Comparison of ENCODE assay signal across 17 mouse cellular contexts in the genomic region with DNA sequence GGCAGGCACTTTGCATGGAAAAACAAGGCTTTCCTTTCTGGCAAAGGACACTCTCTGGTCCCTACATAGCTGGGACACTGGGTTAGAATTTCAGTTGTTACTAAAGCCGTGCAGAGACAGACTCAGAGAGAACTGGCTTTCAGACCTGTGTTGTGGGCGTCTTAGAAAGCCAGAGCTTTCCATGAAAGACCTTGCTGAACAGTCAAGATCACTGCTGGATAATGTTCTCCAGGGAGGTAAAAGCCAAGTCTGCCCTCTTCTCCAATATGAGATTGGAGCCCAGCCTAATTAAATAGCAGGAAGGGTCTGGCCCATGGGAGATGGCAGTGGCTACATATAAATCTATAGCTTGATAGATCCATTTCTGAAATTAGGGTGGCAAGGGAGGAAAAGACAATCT. TPM values are rescaled to one million over a fixed set of nuclear protein-coding genes. Genes with fewer than 3 reads are reported as not detected.
DNase-seq lines count a peak whose midpoint lies in the region; ATAC-seq and TF ChIP-seq lines count a peak whose summit lies in the region.
"Had no signal": no experiment of that assay in that cellular context is flagged by ENCODE, and none has a peak within 500 bp of the region (broad histone marks: within the 10 kb centered on the region; RNA-seq: fewer than 3 reads in every experiment).

No protein-coding gene starts in this region.

- peaks cover 28% of the 10 kb centered on the region for H3K36me3 ChIP-seq in forebrain, embryonic 15.5 days
- peaks cover 9% of the 10 kb centered on the region; the same call in 1 of the 2 replicates for H3K36me3 ChIP-seq in midbrain, embryonic 10.5 days
- H3K36me3 ChIP-seq in neural tube, embryonic 15.5 days = peaks cover 26% of the 10 kb centered on the region
- no peaks in the 10 kb centered on the region for H3K36me3 ChIP-seq in heart, embryonic 11.5 days (ENCODE audit: control insufficient read depth, insufficient read depth, low read length)
- H3K36me3 ChIP-seq: embryonic facial prominence, embryonic 13.5 days; liver, embryonic 12.5 days had no signal

- peaks cover 16% of the 10 kb centered on the region; the same call in 1 of the 2 replicates for H3K4me1 ChIP-seq in cerebellum, adult 2 months (ENCODE audit: control insufficient read depth, insufficient read depth, low read length)
- H3K4me1 ChIP-seq in forebrain, embryonic 15.5 days = peaks cover 31% of the 10 kb centered on the region
- peaks cover 47% of the 10 kb centered on the region for H3K4me1 ChIP-seq in midbrain, embryonic 10.5 days
- H3K4me1 ChIP-seq in neural tube, embryonic 15.5 days = peaks cover 25% of the 10 kb centered on the region
- peaks cover 10% of the 10 kb centered on the region; the same call in 1 of the 2 replicates for H3K4me1 ChIP-seq in heart, embryonic 11.5 days (ENCODE audit: control insufficient read depth, insufficient read depth, low read length)

- H3K9ac ChIP-seq in forebrain, embryonic 15.5 days (replicated peaks) = peak overlapping the region; percentile 55
- peak overlapping the region; percentile 85 for H3K9ac ChIP-seq in neural tube, embryonic 15.5 days (replicated peaks)
- no peak overlapping the region for H3K9ac ChIP-seq in heart, embryonic 11.5 days (ENCODE audit: low read depth, low read length)
- H3K9ac ChIP-seq: embryonic facial prominence, embryonic 13.5 days; liver, embryonic 12.5 days had no signal

- no peaks in the 10 kb centered on the region for H3K9me3 ChIP-seq in forebrain, embryonic 15.5 days
- no peaks in the 10 kb centered on the region for H3K9me3 ChIP-seq in midbrain, embryonic 10.5 days (replicated peaks)
- H3K9me3 ChIP-seq in neural tube, embryonic 15.5 days (replicated peaks) = no peaks in the 10 kb centered on the region
- H3K9me3 ChIP-seq in heart, embryonic 11.5 days (replicated peaks; ENCODE audit: control insufficient read depth, low read length) = no peaks in the 10 kb centered on the region
- H3K9me3 ChIP-seq: embryonic facial prominence, embryonic 13.5 days; liver, embryonic 12.5 days had no signal

- WGBS in cerebellum, adult 2 months = 24% methylated on average over 2 of the region's 2 CpGs
- 19% methylated on average over 2 of the region's 2 CpGs for WGBS in forebrain, embryonic 15.5 days
- 32% methylated on average over 2 of the region's 2 CpGs for WGBS in midbrain, embryonic 10.5 days
- 2% methylated on average over 2 of the region's 2 CpGs for WGBS in neural tube, embryonic 15.5 days
- 56% methylated on average over 2 of the region's 2 CpGs for WGBS in heart, embryonic 11.5 days (ENCODE audit: insufficient replicate concordance)

- TF ChIP-seq POLR2A in cerebellum, adult 2 months (IDR thresholded peaks at IDR 0.05; ENCODE audit: borderline replicate concordance, insufficient read depth, low read length) = no peak

- H3K27me3 ChIP-seq in cerebellum, adult 2 months (ENCODE audit: control insufficient read depth, insufficient read depth, low read length) = no peaks in the 10 kb centered on the region
- peaks cover 16% of the 10 kb centered on the region; the same call in 1 of the 2 replicates for H3K27me3 ChIP-seq in forebrain, embryonic 15.5 days
- H3K27me3 ChIP-seq in midbrain, embryonic 10.5 days (ENCODE audit: low read depth, poor library complexity, severe bottlenecking) = peaks cover 58% of the 10 kb centered on the region
- H3K27me3 ChIP-seq in neural tube, embryonic 15.5 days (replicated peaks) = 0 out of 2 replicates have a peak, but pooled peaks cover 2% of the 10 kb centered on the region
- peaks cover 39% of the 10 kb centered on the region for H3K27me3 ChIP-seq in heart, embryonic 11.5 days (ENCODE audit: control insufficient read depth, insufficient read depth, low read length)

- H3K4me3 ChIP-seq in cerebellum, adult 2 months (replicated peaks; ENCODE audit: insufficient read depth, low read depth, low read length) = peak overlapping the region; percentile 57
- peak overlapping the region; percentile 56 for H3K4me3 ChIP-seq in forebrain, embryonic 15.5 days
- H3K4me3 ChIP-seq in midbrain, embryonic 10.5 days = peak overlapping the region; percentile 60
- H3K4me3 ChIP-seq in neural tube, embryonic 15.5 days (replicated peaks) = peak overlapping the region; percentile 50
- no peak overlapping the region for H3K4me3 ChIP-seq in heart, embryonic 11.5 days (ENCODE audit: low read depth, low read length)
- H3K4me3 ChIP-seq: embryonic facial prominence, embryonic 13.5 days; liver, embryonic 12.5 days had no signal

- no peak for ATAC-seq in forebrain, embryonic 15.5 days (replicated peaks)
- ATAC-seq in neural tube, embryonic 15.5 days (ENCODE audit: low FRiP score) = no peak
- ATAC-seq in heart, embryonic 11.5 days (replicated peaks; ENCODE audit: insufficient number of reproducible peaks, low FRiP score, low TSS enrichment) = no peak
- ATAC-seq: liver, embryonic 12.5 days had no signal

- DNase-seq in cerebellum, adult 2 months = no peak
- no peak for DNase-seq in cerebellum, adult 9-11 months
- no peak for DNase-seq in midbrain, embryonic 10.5 days (ENCODE audit: low spot score)
- DNase-seq in kidney, postnatal 10 days = no peak
- no peak for DNase-seq in adrenal gland, postnatal 10 days
- DNase-seq: heart, adult 18-20 months; heart, postnatal 10 days; kidney, adult 11 months; lung, postnatal 36 days; spleen, adult 18-20 months; thymus, postnatal 36 days had no signal

- no peak for TF ChIP-seq CTCF in cerebellum, adult 2 months (IDR thresholded peaks at IDR 0.05; ENCODE audit: borderline replicate concordance, insufficient read depth, low read depth, low read length)

- H3K27ac ChIP-seq in cerebellum, adult 2 months (ENCODE audit: insufficient read depth, low read length) = no peak overlapping the region
- peak overlapping the region; percentile 70 for H3K27ac ChIP-seq in forebrain, embryonic 15.5 days (replicated peaks)
- H3K27ac ChIP-seq in midbrain, embryonic 10.5 days (replicated peaks) = peak overlapping the region; percentile 71
- peak overlapping the region; percentile 80 for H3K27ac ChIP-seq in neural tube, embryonic 15.5 days (replicated peaks)
- H3K27ac ChIP-seq in heart, embryonic 11.5 days (ENCODE audit: low read depth, low read length) = no peak overlapping the region
- H3K27ac ChIP-seq: embryonic facial prominence, embryonic 13.5 days; liver, embryonic 12.5 days; stomach, postnatal 0 days had no signal

- peak overlapping the region; percentile 80 for H3K4me2 ChIP-seq in forebrain, embryonic 15.5 days (replicated peaks)
- peak overlapping the region; percentile 76 for H3K4me2 ChIP-seq in neural tube, embryonic 15.5 days
- H3K4me2 ChIP-seq in heart, embryonic 11.5 days = no peak overlapping the region
- H3K4me2 ChIP-seq: embryonic facial prominence, embryonic 13.5 days; liver, embryonic 12.5 days had no signal

RNA-seq across cellular contexts. Expression of a gene that starts 3.4 kb away (rescaled TPM):
- 48.9 and 49.3 TPM in 2 replicates for polyA plus RNA-seq in cerebellum, adult 2 months (2012; rRNA removed)
- 73.2 and 78.2 TPM in 2 replicates for polyA plus RNA-seq in forebrain, embryonic 15.5 days (2015; fragmentation: Nextera tagmentation; extraction: Ambion mirVana)
- polyA plus RNA-seq in midbrain, embryonic 10.5 days (2016; fragmentation: Nextera tagmentation; extraction: Ambion mirVana) = 64.1 and 77.4 TPM in 2 replicates
- 72.1 and 78.5 TPM in 2 replicates for polyA plus RNA-seq in neural tube, embryonic 15.5 days (2015; fragmentation: Nextera tagmentation; extraction: Ambion mirVana)
- total RNA-seq in adrenal gland, postnatal 10 days (2021) = 10 to 100 TPM; 73.1 to 77.3 TPM
- polyA plus RNA-seq in heart, embryonic 11.5 days (2014; fragmentation: Nextera tagmentation; extraction: Ambion mirVana) = 80.7 and 82.3 TPM in 2 replicates

RNA-seq across cellular contexts. Expression of a gene that starts 3.8 kb away (rescaled TPM):
- 214 and 232 TPM in 2 replicates for polyA plus RNA-seq in cerebellum, adult 2 months (2012; rRNA removed)
- 333 TPM in 2 replicates for polyA plus RNA-seq in forebrain, embryonic 15.5 days (2015; fragmentation: Nextera tagmentation; extraction: Ambion mirVana)
- 51.0 and 98.3 TPM in 2 replicates for polyA plus RNA-seq in midbrain, embryonic 10.5 days (2016; fragmentation: Nextera tagmentation; extraction: Ambion mirVana)
- polyA plus RNA-seq in neural tube, embryonic 15.5 days (2015; fragmentation: Nextera tagmentation; extraction: Ambion mirVana) = 385 and 491 TPM in 2 replicates
- 10 to 100 TPM in 1 of 2 experiments, 1 to 10 TPM in 1; 7.6 to 12.2 TPM for total RNA-seq in adrenal gland, postnatal 10 days (2021)
- 0.43 and 0.73 TPM in 2 replicates for polyA plus RNA-seq in heart, embryonic 11.5 days (2014; fragmentation: Nextera tagmentation; extraction: Ambion mirVana)
- total RNA-seq: heart, adult 18-20 months; heart, postnatal 10 days had no signal

RNA-seq across cellular contexts. Expression of a gene that starts 32.4 kb away (rescaled TPM):
- 40.4 and 40.9 TPM in 2 replicates for polyA plus RNA-seq in cerebellum, adult 2 months (2012; rRNA removed)
- polyA plus RNA-seq in forebrain, embryonic 15.5 days (2015; fragmentation: Nextera tagmentation; extraction: Ambion mirVana) = 27.4 and 29.8 TPM in 2 replicates
- 30.2 and 33.8 TPM in 2 replicates for polyA plus RNA-seq in midbrain, embryonic 10.5 days (2016; fragmentation: Nextera tagmentation; extraction: Ambion mirVana)
- polyA plus RNA-seq in neural tube, embryonic 15.5 days (2015; fragmentation: Nextera tagmentation; extraction: Ambion mirVana) = 31.0 and 34.5 TPM in 2 replicates
- 1 to 10 TPM; 8.6 to 8.9 TPM for total RNA-seq in adrenal gland, postnatal 10 days (2021)
- polyA plus RNA-seq in heart, embryonic 11.5 days (2014; fragmentation: Nextera tagmentation; extraction: Ambion mirVana) = 12.7 and 14.9 TPM in 2 replicates

RNA-seq across cellular contexts. Expression of a gene that starts 49.2 kb away (rescaled TPM):
- polyA plus RNA-seq in cerebellum, adult 2 months (2012; rRNA removed) = 5.1 and 5.2 TPM in 2 replicates
- 6.9 and 7.8 TPM in 2 replicates for polyA plus RNA-seq in forebrain, embryonic 15.5 days (2015; fragmentation: Nextera tagmentation; extraction: Ambion mirVana)
- polyA plus RNA-seq in midbrain, embryonic 10.5 days (2016; fragmentation: Nextera tagmentation; extraction: Ambion mirVana) = 6.8 and 7.1 TPM in 2 replicates
- 4.9 and 5.6 TPM in 2 replicates for polyA plus RNA-seq in neural tube, embryonic 15.5 days (2015; fragmentation: Nextera tagmentation; extraction: Ambion mirVana)
- 1 to 10 TPM; 4.4 to 4.8 TPM for total RNA-seq in adrenal gland, postnatal 10 days (2021)
- 5.5 and 6.2 TPM in 2 replicates for polyA plus RNA-seq in heart, embryonic 11.5 days (2014; fragmentation: Nextera tagmentation; extraction: Ambion mirVana)

Comparison
In these comparisons a context has a peak if more than half of its experiments do, and no peak if none do; other contexts are left out.
1. H3K27ac ChIP-seq: peak in forebrain, embryonic 15.5 days (single experiment), midbrain, embryonic 10.5 days (single experiment) and neural tube, embryonic 15.5 days (single experiment); none in cerebellum, adult 2 months (single experiment) and heart, embryonic 11.5 days (single experiment).
2. RNA of a gene that starts 3.8 kb away (polyA plus RNA-seq): 385 to 491 TPM in neural tube, embryonic 15.5 days, 333 TPM in forebrain, embryonic 15.5 days, 214 to 232 TPM in cerebellum, adult 2 months and 51.0 to 98.3 TPM in midbrain, embryonic 10.5 days; 0.43 to 0.73 TPM in heart, embryonic 11.5 days; every median in the first group is over 10 times any median in the second.